Mouse (Mus musculus): Measurements from ENCODE around the gene Tomt. TPM values are rescaled to one million over a fixed set of nuclear protein-coding genes. Genes with fewer than 3 reads are reported as not detected.
A peak's percentile ranks its signal among the peaks of the same experiment; 100 is the strongest.

Gene Tomt
- polyA plus RNA-seq, 1 experiment, result 0.09 TPM

DNA sequence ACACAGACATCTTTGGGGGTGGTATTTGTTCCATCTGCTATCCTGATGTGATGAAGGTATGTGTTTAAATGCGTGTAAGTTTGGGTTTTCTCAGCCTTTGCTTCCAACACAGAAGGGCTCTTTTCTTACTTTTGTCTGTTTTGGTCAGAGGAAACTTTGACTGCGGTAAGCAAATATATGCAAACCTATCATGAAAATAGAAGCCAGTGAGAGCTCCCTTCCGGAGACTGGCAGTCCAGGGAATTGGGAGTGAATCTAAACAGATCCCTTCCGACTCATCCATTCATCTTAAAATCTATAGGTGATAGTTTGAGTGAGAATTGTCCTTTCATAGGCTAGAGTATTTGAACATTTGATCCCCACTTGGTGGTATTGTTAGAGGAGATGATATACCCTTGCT lies 17.7 kb downstream of the Tomt start:
- WGBS, result 89% methylated on average over 4 of the region's 4 CpGs
- no peak overlapping the region for H3K27ac ChIP-seq (ENCODE audit: insufficient read depth, low read depth, low read length)
- no peak for DNase-seq
- no peaks in the 10 kb centered on the region for H3K36me3 ChIP-seq (ENCODE audit: control insufficient read depth, insufficient read depth, low read length)
- H3K4me3 ChIP-seq (ENCODE audit: insufficient read depth, low read depth, low read length), result no peak overlapping the region
- H3K27me3 ChIP-seq (replicated peaks; ENCODE audit: control insufficient read depth, insufficient read depth, low read length), result no peaks in the 10 kb centered on the region
- TF ChIP-seq POLR2A (IDR thresholded peaks at IDR 0.05; ENCODE audit: low read depth, low read length) (no peak), CTCF (conservative IDR thresholded peaks at IDR 0.05; ENCODE audit: insufficient read depth, insufficient read length, low read depth, low read length) (no peak)
- no peaks in the 10 kb centered on the region for H3K4me1 ChIP-seq (ENCODE audit: control insufficient read depth, insufficient read depth, low read length)

DNA sequence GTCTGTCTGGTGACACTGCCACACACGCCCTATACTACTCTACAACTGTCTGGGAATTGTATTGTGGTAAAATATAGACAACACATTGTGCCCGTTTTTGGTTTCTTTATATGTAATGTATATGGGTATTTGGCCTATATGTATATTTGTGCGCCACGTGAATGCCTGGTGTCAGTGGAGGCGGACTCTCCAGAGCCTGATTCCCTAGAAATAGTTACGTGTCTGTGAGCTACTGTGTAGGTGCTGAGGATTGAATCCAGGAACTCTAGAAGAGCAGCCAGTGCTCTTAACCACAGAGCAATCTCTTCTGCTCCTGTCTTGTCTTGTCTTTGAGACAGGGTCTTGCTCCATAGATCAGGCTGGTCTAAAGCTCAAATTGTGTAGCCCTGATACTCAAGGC lies 19.9 kb downstream of the Tomt start:
- 87% methylated on average over 6 of the region's 6 CpGs for WGBS
- no peak overlapping the region for H3K4me3 ChIP-seq (ENCODE audit: insufficient read depth, low read depth, low read length)
- no peak overlapping the region for H3K27ac ChIP-seq (ENCODE audit: insufficient read depth, low read depth, low read length)
- no peak for DNase-seq
- H3K4me1 ChIP-seq (ENCODE audit: control insufficient read depth, insufficient read depth, low read length), result peaks cover 4% of the 10 kb centered on the region
- H3K27me3 ChIP-seq (replicated peaks; ENCODE audit: control insufficient read depth, insufficient read depth, low read length), result no peaks in the 10 kb centered on the region
- H3K36me3 ChIP-seq (ENCODE audit: control insufficient read depth, insufficient read depth, low read length), result no peaks in the 10 kb centered on the region
- TF ChIP-seq POLR2A (IDR thresholded peaks at IDR 0.05; ENCODE audit: low read depth, low read length) (no peak), CTCF (conservative IDR thresholded peaks at IDR 0.05; ENCODE audit: insufficient read depth, insufficient read length, low read depth, low read length) (no peak)

DNA sequence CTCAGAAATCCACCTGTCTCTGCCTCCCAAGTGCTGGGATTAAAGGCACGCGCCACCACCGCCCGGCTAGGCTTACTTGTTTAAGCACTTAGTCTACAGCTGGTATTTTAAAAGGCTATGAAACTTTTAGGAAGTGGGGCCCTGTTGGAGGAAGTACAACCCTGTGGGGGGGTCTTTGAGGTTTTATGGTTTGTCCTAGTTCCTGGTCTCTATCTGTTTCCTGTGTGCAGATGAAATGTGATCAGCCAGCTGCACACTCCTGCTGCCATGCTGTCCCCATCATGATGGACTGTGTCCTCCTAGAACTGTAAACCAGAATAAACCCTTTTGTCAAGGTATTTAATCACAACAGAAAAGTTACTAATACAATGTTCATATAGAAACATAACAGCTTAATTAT lies 22.0 kb downstream of the Tomt start:
- no peak overlapping the region for H3K27ac ChIP-seq (ENCODE audit: insufficient read depth, low read depth, low read length)
- 96% methylated on average over 4 of the region's 4 CpGs for WGBS
- no peak for DNase-seq
- no peak overlapping the region for H3K4me3 ChIP-seq (ENCODE audit: insufficient read depth, low read depth, low read length)
- no peaks in the 10 kb centered on the region for H3K36me3 ChIP-seq (ENCODE audit: control insufficient read depth, insufficient read depth, low read length)
- no peak for TF ChIP-seq CTCF (conservative IDR thresholded peaks at IDR 0.05; ENCODE audit: insufficient read depth, insufficient read length, low read depth, low read length)
- TF ChIP-seq POLR2A (IDR thresholded peaks at IDR 0.05; ENCODE audit: low read depth, low read length), result no peak
- no peaks in the 10 kb centered on the region for H3K27me3 ChIP-seq (replicated peaks; ENCODE audit: control insufficient read depth, insufficient read depth, low read length)
- H3K4me1 ChIP-seq (ENCODE audit: control insufficient read depth, insufficient read depth, low read length), result peaks cover 4% of the 10 kb centered on the region

DNA sequence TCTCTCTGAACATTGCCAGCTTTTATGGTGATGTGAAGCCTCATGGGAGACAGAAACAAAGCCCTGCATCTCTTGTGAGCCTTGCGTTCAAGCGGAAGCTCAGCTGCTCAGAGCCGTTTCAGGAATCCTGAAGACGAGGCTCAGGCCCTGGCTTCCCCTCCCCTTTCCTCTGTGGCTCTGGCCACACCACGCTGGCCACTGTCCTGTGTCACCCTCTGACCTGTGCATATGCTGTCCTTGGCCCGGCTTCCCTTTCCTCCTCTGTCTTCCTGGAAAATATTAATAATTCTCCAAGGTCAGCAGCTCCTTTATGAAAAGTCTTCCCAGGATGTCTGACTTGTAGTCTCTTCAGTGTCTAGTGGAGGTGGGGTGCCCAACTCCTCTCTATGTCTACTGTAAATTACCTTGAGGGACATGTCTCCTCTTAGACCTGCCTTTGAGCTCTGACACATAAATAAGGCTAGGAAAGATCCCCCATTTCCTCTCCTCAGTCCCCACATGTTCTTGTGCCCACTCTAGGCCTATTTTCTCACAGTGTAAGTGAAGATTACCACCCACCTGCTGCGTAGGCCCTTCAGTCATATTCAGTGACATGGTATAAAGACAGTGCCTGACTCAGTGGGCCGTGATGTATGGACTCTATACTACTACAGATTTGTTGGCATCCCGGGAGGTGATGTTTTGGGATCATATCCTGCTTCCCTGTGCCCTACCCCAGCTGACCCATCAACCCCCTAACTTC lies 23.6 kb downstream of the Tomt start:
- peak; percentile 73 for DNase-seq
- WGBS, result 49% methylated on average over 9 of the region's 9 CpGs
- Histone ChIP-seq H3K4me3 (ENCODE audit: insufficient read depth, low read depth, low read length) (no peak overlapping the region), H3K27me3 (replicated peaks; ENCODE audit: control insufficient read depth, insufficient read depth, low read length) (no peaks in the 10 kb centered on the region), H3K36me3 (ENCODE audit: control insufficient read depth, insufficient read depth, low read length) (no peaks in the 10 kb centered on the region), H3K27ac (ENCODE audit: insufficient read depth, low read depth, low read length) (peak overlapping the region; percentile 53), H3K4me1 (ENCODE audit: control insufficient read depth, insufficient read depth, low read length) (peaks cover 4% of the 10 kb centered on the region)
- no peak for TF ChIP-seq POLR2A (IDR thresholded peaks at IDR 0.05; ENCODE audit: low read depth, low read length)
- no peak for TF ChIP-seq CTCF (conservative IDR thresholded peaks at IDR 0.05; ENCODE audit: insufficient read depth, insufficient read length, low read depth, low read length)

DNA sequence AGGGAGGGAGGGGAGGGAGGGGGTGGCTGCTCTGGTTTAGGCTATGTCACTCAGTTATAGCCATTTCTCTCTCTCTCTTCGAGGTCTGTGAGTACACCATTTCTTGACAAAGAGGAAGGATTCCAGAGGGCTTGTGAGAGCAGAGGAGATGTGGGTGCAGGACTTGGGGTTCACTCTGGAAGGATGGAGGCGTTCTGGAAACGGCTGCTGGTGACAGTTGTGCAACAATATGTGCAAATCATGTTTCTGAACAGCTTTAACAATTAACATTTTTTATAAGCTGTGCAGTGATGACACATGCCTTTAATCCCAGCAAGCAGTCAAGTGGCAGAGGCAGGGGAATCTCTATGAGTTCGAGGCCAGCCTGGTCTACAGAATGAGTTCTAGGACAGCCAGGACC lies 25.3 kb downstream of the Tomt start:
- no peaks in the 10 kb centered on the region for H3K36me3 ChIP-seq (ENCODE audit: control insufficient read depth, insufficient read depth, low read length)
- H3K27ac ChIP-seq (ENCODE audit: insufficient read depth, low read depth, low read length), result no peak overlapping the region
- H3K27me3 ChIP-seq (replicated peaks; ENCODE audit: control insufficient read depth, insufficient read depth, low read length), result no peaks in the 10 kb centered on the region
- TF ChIP-seq POLR2A (IDR thresholded peaks at IDR 0.05; ENCODE audit: low read depth, low read length), result no peak
- TF ChIP-seq CTCF (conservative IDR thresholded peaks at IDR 0.05; ENCODE audit: insufficient read depth, insufficient read length, low read depth, low read length), result no peak
- no peak for DNase-seq
- peaks cover 4% of the 10 kb centered on the region for H3K4me1 ChIP-seq (ENCODE audit: control insufficient read depth, insufficient read depth, low read length)
- H3K4me3 ChIP-seq (ENCODE audit: insufficient read depth, low read depth, low read length), result no peak overlapping the region
- 69% methylated on average over 4 of the region's 4 CpGs for WGBS

DNA sequence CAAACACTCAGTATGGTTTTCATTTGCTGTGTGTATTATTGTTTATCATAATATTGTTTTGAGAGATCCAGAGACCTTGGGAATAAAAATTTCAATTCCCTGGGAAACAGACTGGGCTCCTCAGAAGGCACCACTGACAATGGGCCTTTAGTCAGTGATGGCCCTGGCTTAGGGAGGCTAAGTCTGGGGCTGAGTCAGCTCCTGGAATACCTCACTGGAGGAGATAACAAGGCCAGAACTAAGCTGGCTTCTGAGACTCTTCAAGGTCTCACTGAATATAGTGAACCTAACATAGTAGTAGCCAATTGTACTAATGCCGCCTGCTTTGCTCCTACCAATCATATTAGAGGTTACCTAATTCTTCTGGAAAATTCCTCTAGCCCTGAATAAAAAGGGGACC lies 30.2 kb downstream of the Tomt start:
- 100% methylated on average over 1 of the region's 1 CpGs for WGBS
- Histone ChIP-seq H3K4me1 (ENCODE audit: control insufficient read depth, insufficient read depth, low read length) (peaks cover 8% of the 10 kb centered on the region; the same call in 1 of the 2 replicates), H3K4me3 (ENCODE audit: insufficient read depth, low read depth, low read length) (no peak overlapping the region), H3K36me3 (ENCODE audit: control insufficient read depth, insufficient read depth, low read length) (no peaks in the 10 kb centered on the region), H3K27me3 (replicated peaks; ENCODE audit: control insufficient read depth, insufficient read depth, low read length) (no peaks in the 10 kb centered on the region), H3K27ac (ENCODE audit: insufficient read depth, low read depth, low read length) (no peak overlapping the region)
- TF ChIP-seq CTCF (conservative IDR thresholded peaks at IDR 0.05; ENCODE audit: insufficient read depth, insufficient read length, low read depth, low read length), result no peak
- TF ChIP-seq POLR2A (IDR thresholded peaks at IDR 0.05; ENCODE audit: low read depth, low read length), result no peak
- DNase-seq, result no peak

DNA sequence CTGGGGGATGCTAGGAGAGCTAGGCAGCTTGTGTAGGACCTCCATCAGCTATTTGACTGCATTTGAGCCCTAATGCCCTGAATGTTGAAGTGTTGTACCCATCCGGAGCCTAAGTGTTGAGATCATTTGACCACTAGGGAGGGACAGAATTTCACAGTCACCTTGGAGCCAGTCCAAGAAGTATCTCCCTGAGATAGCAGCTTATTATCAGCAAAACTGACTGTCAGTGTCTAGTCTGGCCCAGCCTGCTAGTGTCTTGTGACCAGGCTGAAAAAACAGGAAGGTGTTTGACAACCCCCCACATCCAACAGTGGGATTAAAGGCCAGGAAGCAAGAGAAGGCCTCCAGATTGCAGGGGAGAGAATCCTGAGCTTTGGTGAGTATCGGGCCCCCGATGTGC lies 34.9 kb downstream of the Tomt start:
- Histone ChIP-seq H3K27ac (ENCODE audit: insufficient read depth, low read depth, low read length) (peak overlapping the region; percentile 75), H3K4me1 (ENCODE audit: control insufficient read depth, insufficient read depth, low read length) (peaks cover 13% of the 10 kb centered on the region; the same call in 1 of the 2 replicates), H3K27me3 (replicated peaks; ENCODE audit: control insufficient read depth, insufficient read depth, low read length) (no peaks in the 10 kb centered on the region), H3K4me3 (ENCODE audit: insufficient read depth, low read depth, low read length) (no peak overlapping the region), H3K36me3 (ENCODE audit: control insufficient read depth, insufficient read depth, low read length) (no peaks in the 10 kb centered on the region; the same call in 1 of the 2 replicates)
- WGBS, result 55% methylated on average over 3 of the region's 3 CpGs
- TF ChIP-seq CTCF (conservative IDR thresholded peaks at IDR 0.05; ENCODE audit: insufficient read depth, insufficient read length, low read depth, low read length) (no peak), POLR2A (IDR thresholded peaks at IDR 0.05; ENCODE audit: low read depth, low read length) (no peak)
- peak; percentile 47 for DNase-seq

Data from kidney, adult 2 months (tissue).